In genomic region chr7:128432574-128432973, GRCm38 (mm10) we compare ENCODE assay signal across 8 mouse cellular contexts.
"Had no signal": no experiment of that assay in that cellular context is flagged by ENCODE, and none has a peak within 500 bp of the region (broad histone marks: within the 10 kb centered on the region; RNA-seq: fewer than 3 reads in every experiment).

No protein-coding gene starts in this region.

- H3K36me3 ChIP-seq: limb, embryonic 12.5 days; liver, embryonic 13.5 days; lung, embryonic 15.5 days; midbrain, embryonic 13.5 days had no signal

- H3K27ac ChIP-seq: left cerebral cortex, adult 2 months; limb, embryonic 12.5 days; liver, embryonic 13.5 days; lung, embryonic 15.5 days; midbrain, embryonic 13.5 days had no signal

- ATAC-seq: liver, postnatal 0 days; midbrain, embryonic 13.5 days had no signal

- H3K4me1 ChIP-seq: limb, embryonic 12.5 days; liver, embryonic 13.5 days; lung, embryonic 15.5 days had no signal

- H3K4me3 ChIP-seq: left cerebral cortex, adult 2 months; limb, embryonic 12.5 days; liver, embryonic 13.5 days; lung, embryonic 15.5 days; midbrain, embryonic 13.5 days had no signal

- H3K9me3 ChIP-seq: limb, embryonic 12.5 days; liver, embryonic 13.5 days; lung, embryonic 15.5 days; midbrain, embryonic 13.5 days had no signal

- H3K27me3 ChIP-seq: limb, embryonic 12.5 days; liver, embryonic 13.5 days; lung, embryonic 15.5 days; midbrain, embryonic 13.5 days had no signal

- H3K9ac ChIP-seq: limb, embryonic 12.5 days; liver, embryonic 13.5 days; liver, postnatal 0 days; lung, embryonic 15.5 days; midbrain, embryonic 13.5 days had no signal

- DNase-seq: liver; liver, embryonic 13.5 days; liver, postnatal 0 days; lung, postnatal 14 days had no signal

- H3K4me2 ChIP-seq: limb, embryonic 12.5 days; liver, embryonic 13.5 days; lung, embryonic 15.5 days; midbrain, embryonic 13.5 days had no signal
